Mouse (Mus musculus) retina, embryonic 14.5 days (tissue): ENCODE measurements at regions not wholly inside any gene's neighbourhood (a gene's known extent, or its start where the extent isn't known, plus 50 kb on each side); places are given as distances from the start of the nearest gene placed in this dataset.
A peak's percentile ranks its signal among the peaks of the same experiment; 100 is the strongest.
"Not testable (repeated sequence)": the region's sequence is repeated elsewhere in the genome, so short reads cannot be mapped to it uniquely, and the experiment has no call there.

Experiments used
- DNase-seq: peaks from one replicate; pipeline ENCODE4 v3.0.0-alpha.2; 2015; ENCODE audit warnings: low spot score

DNA sequence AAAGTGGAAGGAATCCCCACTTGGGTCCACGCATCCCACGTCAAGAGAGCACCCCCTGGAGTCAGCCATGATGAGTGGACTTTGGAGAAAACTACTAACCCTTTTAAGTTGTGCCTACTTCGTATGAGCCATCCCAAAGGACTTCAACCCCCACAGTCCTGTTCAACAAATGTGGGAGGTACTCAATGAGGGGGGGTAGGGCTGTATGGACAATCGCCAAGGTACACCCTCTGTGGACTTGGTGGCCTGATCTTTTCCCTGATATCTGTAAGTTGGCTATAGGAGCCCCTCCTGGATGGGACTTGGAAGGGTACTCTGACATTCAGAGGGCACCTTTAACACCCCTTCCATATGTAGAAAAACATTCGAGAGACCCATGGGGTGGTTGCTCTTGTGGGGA is 256.5 kb upstream of the Olfr161 start:
- not testable (repeated sequence) for DNase-seq

DNA sequence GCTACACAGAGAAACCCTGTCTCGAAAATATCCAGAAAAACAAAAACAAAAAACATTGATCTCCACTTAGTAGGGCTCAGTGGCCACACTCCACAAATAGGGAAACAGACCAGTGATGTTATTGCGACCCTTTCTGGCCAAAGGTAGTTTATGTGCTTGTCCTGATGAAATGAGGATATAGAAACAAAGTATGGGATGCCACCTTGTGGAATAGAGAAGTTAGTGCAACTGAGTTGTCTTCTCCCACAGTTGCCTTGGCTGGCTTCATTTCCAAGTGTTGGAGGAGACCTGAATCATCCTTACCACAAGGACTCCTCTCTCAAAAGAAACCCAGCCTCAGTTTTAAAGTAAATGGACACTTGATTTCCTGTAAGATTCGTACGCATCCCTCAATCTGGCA is 247.5 kb upstream of the Olfr161 start:
- DNase-seq, result not testable (repeated sequence)

DNA sequence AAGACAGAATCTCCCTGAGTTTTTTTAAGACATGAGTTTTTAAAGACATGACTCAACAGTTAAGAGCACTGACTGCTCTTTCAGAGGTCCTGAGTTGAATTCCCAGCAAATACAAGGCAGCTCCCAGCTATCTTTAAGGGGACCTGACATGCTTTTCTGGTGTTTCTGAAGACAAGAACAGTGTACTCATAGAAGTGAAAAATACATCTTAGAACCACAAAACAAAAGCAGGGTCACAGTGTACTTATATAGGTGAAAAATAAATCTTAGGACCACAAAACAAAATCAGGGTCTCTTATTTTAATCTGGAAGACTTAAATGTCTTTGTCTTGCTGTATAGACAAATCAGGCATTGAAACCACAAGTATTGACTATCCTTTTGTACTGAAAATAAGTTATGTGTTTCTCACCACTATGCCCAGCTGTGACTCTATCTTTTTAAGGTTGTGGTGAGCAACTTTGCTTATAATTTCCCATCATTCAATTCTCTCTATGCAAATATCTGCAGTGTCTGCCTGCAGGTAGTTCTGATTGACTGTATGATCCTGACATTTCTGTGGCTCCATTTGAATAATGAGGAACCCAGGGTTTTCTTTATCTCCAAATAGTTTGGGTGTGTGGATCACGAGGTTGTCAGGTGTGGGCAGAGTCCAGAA is 246.0 kb upstream of the Olfr161 start:
- DNase-seq, result not testable (repeated sequence)

DNA sequence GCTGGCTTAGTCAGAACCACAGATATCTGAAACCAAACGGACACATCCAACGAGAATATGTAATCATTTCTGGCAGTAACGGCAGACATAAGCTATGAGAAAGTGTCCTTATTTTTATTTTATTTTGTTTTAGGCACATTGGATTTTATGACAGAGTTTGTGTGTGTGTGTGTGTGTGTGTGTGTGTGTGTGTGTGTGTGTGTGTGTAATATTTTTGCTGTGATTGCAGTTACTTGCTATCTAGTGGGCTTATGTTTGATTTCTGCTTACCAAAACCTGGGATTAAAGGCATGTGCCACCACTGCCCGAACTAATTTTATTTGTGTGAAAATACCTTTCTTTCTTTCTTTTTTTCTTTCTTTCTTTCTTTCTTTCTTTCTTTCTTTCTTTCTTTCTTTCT is 241.5 kb upstream of the Olfr161 start:
- not testable (repeated sequence) for DNase-seq

DNA sequence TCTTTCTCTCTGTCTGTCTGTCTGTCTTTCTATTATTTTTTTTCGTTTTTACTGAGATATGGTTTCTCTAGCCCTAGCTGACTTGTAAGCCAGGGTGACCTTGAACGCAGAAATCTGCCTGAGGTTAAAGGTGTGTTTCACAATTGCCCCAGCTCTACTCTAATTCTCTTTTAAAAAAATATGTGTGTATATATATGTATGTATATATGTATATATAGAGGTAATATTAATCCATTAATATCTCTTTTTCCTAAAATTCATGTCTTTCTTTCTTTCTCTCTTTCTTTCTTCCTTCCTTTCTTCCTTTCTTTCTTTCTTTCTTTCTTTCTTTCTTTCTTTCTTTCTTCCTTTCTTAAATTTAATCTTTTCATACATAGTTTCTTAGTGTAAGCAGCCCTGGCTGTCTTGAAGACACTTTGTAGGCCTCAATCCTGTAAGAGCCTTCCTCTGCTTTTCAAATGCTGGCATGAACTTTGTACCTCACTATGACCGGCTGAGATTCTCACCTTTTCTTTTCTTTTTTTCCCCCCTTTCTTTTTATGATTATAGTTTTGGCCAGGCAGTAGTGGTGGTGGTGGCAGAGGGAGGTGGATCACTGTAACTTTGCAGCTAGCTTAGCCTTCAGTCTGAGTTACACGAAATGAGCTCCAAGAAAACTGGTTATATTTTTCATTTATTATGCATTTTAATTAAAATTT is 240.8 kb upstream of the Olfr161 start:
- peak; percentile 29 for DNase-seq

DNA sequence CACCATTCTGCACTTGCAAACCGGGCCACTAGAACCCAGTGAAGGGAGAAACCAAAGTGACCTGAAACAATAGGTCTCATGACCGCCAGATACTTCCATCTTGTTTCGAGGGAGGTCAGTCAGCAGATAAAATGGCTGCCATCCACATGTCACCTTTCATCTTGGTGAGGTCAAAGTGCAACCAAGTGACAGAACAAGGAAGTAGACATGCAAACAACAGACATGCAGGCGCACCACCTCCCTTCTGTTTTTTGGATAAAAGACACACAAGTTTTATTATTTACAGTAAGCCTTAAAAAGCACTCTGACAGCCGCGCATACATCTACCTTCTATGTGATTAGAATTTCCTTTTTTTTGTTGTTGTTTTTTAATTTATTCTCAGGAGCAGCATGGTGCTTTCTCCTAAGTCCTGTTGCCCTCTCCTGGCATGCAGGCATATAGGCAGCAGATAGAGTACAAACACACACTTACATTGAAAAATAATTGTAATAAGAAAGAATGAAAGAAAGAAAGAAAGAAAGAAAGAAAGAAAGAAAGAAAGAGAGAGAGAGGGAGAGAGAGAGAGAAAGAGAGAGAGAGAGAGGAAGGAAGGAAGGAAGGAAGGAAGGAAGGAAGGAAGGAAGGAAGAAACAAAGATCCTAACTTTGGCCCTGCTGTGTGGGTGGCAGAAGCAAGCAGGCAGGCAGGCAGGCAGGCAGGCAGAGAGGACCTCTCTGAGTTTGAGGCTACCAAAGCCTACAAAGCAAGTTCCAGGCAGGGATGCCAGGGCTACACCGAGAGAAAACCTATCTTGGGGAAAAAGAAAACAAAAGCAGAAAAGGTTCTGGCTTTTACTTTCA is 240.0 kb upstream of the Olfr161 start:
- DNase-seq, result peak; percentile 53

DNA sequence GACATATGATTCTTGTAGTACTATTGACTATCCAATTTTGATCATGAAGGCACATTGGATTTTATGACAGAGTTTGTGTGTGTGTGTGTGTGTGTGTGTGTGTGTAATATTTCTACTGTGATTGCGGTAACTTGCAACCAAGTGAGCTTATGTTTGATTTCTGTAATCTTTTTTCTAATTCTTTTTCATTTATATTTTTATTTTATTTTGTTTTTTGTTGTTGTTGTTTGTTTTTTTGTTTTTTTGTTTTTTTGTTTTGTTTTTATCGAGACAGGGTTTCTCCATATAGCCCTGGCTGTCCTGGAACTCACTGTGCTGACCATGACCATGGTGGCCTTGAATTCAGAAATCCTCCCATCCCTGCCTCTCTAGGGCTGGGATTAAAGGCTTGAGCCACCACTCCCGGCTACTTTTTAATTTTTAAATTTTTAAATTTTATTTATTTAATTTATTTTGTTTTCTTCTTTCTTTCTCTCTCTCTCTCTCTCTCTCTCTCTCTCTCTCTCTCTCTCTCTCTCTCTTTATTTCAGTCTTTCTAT is 239.3 kb upstream of the Olfr161 start:
- not testable (repeated sequence) for DNase-seq
